Mouse (Mus musculus) spleen, adult 2 months (tissue): ENCODE measurements at regions not wholly inside any gene's neighbourhood (a gene's known extent, or its start where the extent isn't known, plus 50 kb on each side); places are given as distances from the start of the nearest gene placed in this dataset.

Experiments
- CTCF ChIP-seq: fragments of 200-500 bp; IDR thresholded peaks from 2 replicates; pipeline ENCODE4 v1.5.1; 2011; ENCODE audit warnings: mild to moderate bottlenecking, inconsistent platforms; ENCODE audit not compliant: insufficient read depth, insufficient read length, insufficient replicate concordance; ENCODE audit errors: extremely low read depth
- POLR2A ChIP-seq: fragments of 200-500 bp; IDR thresholded peaks from 2 replicates; pipeline ENCODE4 v1.6.1; 2011; ENCODE audit warnings: low read depth, low read length, inconsistent platforms

DNA sequence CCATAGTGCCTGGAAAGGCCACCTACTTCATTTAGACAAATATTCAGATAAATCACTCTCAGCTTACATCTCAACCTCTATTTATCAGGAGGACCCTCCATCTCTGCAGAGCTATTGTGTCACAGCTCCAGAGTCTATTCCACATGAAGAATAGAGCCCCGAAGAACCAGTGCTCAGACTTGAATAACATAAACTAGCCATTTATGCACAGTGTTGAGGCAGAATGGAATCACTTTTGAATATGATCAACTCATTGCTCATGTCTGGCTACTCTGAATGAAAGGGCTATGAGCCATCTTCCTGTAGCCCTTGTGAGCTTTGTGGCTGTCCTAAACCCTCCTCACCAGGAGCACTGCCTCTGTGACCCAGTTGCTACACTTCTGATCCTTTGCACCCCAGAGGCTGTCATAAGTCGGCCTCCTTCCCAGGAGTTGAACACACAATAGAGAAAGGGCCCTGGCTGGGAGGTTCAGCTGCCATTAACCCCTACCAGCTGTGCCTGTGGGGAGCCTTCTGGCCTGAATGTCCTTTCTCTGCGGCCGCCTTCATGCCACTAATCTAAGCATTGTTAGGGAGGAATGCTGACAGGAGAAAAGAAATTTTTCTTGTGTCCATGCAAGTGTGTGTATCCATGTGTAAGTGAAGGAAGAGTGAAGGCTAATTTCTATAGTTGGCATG lies 195.5 kb upstream of the Sp8 start:
- TF ChIP-seq CTCF: no peak
- no peak for TF ChIP-seq POLR2A
